Mouse (Mus musculus): ENCODE measurements around the gene Sfxn4.

The Sfxn4 gene

GRCm38 (mm10) chr19:60837747-60838146, 23.5 kb downstream of the Sfxn4 start:
- DNase-seq (ENCODE audit: low read depth) = peak; percentile 78

GRCm38 (mm10) chr19:60818677-60819076, 42.6 kb downstream of the Sfxn4 start:
- DNase-seq (ENCODE audit: low read depth) = no peak

- DNase-seq (ENCODE audit: low read depth) = no peak
Observed at GRCm38 (mm10) chr19:60813133-60813532, 48.1 kb downstream of the Sfxn4 start.

GRCm38 (mm10) chr19:60812036-60812389, 49.3 kb downstream of the Sfxn4 start:
- DNase-seq (ENCODE audit: low read depth) = no peak

GRCm38 (mm10) chr19:60811098-60812035, 49.9 kb downstream of the Sfxn4 start, which contains the start of gene Fam45a:
TSS of gene Fam45a (plus strand) at chr19:60811585.
- peak; percentile 91 for DNase-seq (ENCODE audit: low read depth)

- DNase-seq (ENCODE audit: low read depth) = no peak
Observed at GRCm38 (mm10) chr19:60809927-60810326, 51.4 kb downstream of the Sfxn4 start.

GRCm38 (mm10) chr19:60804903-60805302, 56.4 kb downstream of the Sfxn4 start:
- DNase-seq (ENCODE audit: low read depth) = no peak

GRCm38 (mm10) chr19:60799867-60800569, 61.3 kb downstream of the Sfxn4 start:
- peak; percentile 72 for DNase-seq (ENCODE audit: low read depth)

GRCm38 (mm10) chr19:60797415-60797814, 63.9 kb downstream of the Sfxn4 start:
- DNase-seq (ENCODE audit: low read depth) = no peak

- no peak for DNase-seq (ENCODE audit: low read depth)
Observed at GRCm38 (mm10) chr19:60795244-60795643, 66.0 kb downstream of the Sfxn4 start.

GRCm38 (mm10) chr19:60793170-60793707, 68.0 kb downstream of the Sfxn4 start:
- DNase-seq (ENCODE audit: low read depth) = no peak

GRCm38 (mm10) chr19:60791164-60791563, 70.1 kb downstream of the Sfxn4 start:
- no peak for DNase-seq (ENCODE audit: low read depth)

- DNase-seq (ENCODE audit: low read depth) = peak; percentile 86
Observed at GRCm38 (mm10) chr19:60790551-60791161, 70.6 kb downstream of the Sfxn4 start, which contains the start of gene Eif3a. TSS of gene Eif3a (minus strand) at chr19:60790658.

GRCm38 (mm10) chr19:60789919-60790506, 71.3 kb downstream of the Sfxn4 start:
- DNase-seq (ENCODE audit: low read depth) = no peak

GRCm38 (mm10) chr19:60789452-60789851, 71.8 kb downstream of the Sfxn4 start:
- no peak for DNase-seq (ENCODE audit: low read depth)

GRCm38 (mm10) chr19:60788214-60788960, 72.9 kb downstream of the Sfxn4 start:
- DNase-seq (ENCODE audit: low read depth) = no peak

GRCm38 (mm10) chr19:60787465-60788150, 73.7 kb downstream of the Sfxn4 start:
- no peak for DNase-seq (ENCODE audit: low read depth)

Measured in c-Kit-positive CD71-positive TER-119-negative erythroid progenitor cells, embryonic 14.5 days (primary cell).